Mouse (Mus musculus): Measurements from ENCODE around the gene Paxx. TPM values are rescaled to one million over a fixed set of nuclear protein-coding genes. Genes with fewer than 3 reads are reported as not detected.
"Not testable (repeated sequence)": the region's sequence is repeated elsewhere in the genome, so short reads cannot be mapped to it uniquely, and the experiment has no call there.

Paxx gene
- total RNA-seq, 2 experiments from 2014 or later: 10.6 to 33.8 TPM

- ATAC-seq (replicated peaks; ENCODE audit: low FRiP score, poor library complexity, severe bottlenecking): no peak
Measured at GRCm38 (mm10) chr2:25422587-25423410, 38.1 kb downstream of the Paxx start, which contains the start of gene Fut7. TSS of gene Fut7 (plus strand) at chr2:25423267.

- ATAC-seq (replicated peaks; ENCODE audit: low FRiP score, poor library complexity, severe bottlenecking): no peak
Measured at GRCm38 (mm10) chr2:25421896-25422295, 39.0 kb downstream of the Paxx start.

GRCm38 (mm10) chr2:25417426-25417825, 43.5 kb downstream of the Paxx start:
- no peak for ATAC-seq (replicated peaks; ENCODE audit: low FRiP score, poor library complexity, severe bottlenecking)

GRCm38 (mm10) chr2:25413436-25413835, 47.5 kb downstream of the Paxx start:
- not testable (repeated sequence) for ATAC-seq (replicated peaks; ENCODE audit: low FRiP score, poor library complexity, severe bottlenecking)

GRCm38 (mm10) chr2:25408908-25409307, 52.0 kb downstream of the Paxx start:
- no peak for ATAC-seq (replicated peaks; ENCODE audit: low FRiP score, poor library complexity, severe bottlenecking)

Other genes starting within 250 kb of the Paxx start
Only the 30 nearest of the 44 such genes appear.
- 1.5 and 4.0 TPM in 2 replicates for gene Tprn, start 198.5 kb downstream of the Paxx start, total RNA-seq (2015; ENCODE audit: low replicate concordance)
- gene Tprn, start 198.5 kb downstream of the Paxx start, total RNA-seq (2017; ENCODE audit: low replicate concordance): 0.26 and 2.6 TPM in 2 replicates
- gene Ssna1, start 188.7 kb downstream of the Paxx start, total RNA-seq (2015; ENCODE audit: low replicate concordance): 36.5 and 67.5 TPM in 2 replicates
- gene Ssna1, start 188.7 kb downstream of the Paxx start, total RNA-seq (2017; ENCODE audit: low replicate concordance): 9.9 and 24.8 TPM in 2 replicates
- 8.4 and 12.9 TPM in 2 replicates for gene Anapc2, start 188.6 kb downstream of the Paxx start, total RNA-seq (2015; ENCODE audit: low replicate concordance)
- gene Anapc2, start 188.6 kb downstream of the Paxx start, total RNA-seq (2017; ENCODE audit: low replicate concordance): 9.2 and 18.7 TPM in 2 replicates
- gene Tmem210, start 172.9 kb downstream of the Paxx start, total RNA-seq (2015; ENCODE audit: low replicate concordance): not detected in 2 replicates
- not detected in 2 replicates for gene Tmem210, start 172.9 kb downstream of the Paxx start, total RNA-seq (2017; ENCODE audit: low replicate concordance)
- not detected in 2 replicates for gene Lrrc26, start 171.2 kb downstream of the Paxx start, total RNA-seq (2015; ENCODE audit: low replicate concordance)
- not detected in 2 replicates for gene Lrrc26, start 171.2 kb downstream of the Paxx start, total RNA-seq (2017; ENCODE audit: low replicate concordance)
- not detected in 2 replicates for gene Grin1, start 141.9 kb downstream of the Paxx start, total RNA-seq (2015; ENCODE audit: low replicate concordance)
- gene Grin1, start 141.9 kb downstream of the Paxx start, total RNA-seq (2017; ENCODE audit: low replicate concordance): not detected in 2 replicates
- 4.6 and 11.1 TPM in 2 replicates for gene Man1b1, start 128.8 kb downstream of the Paxx start, total RNA-seq (2015; ENCODE audit: low replicate concordance)
- 13.2 and 28.3 TPM in 2 replicates for gene Man1b1, start 128.8 kb downstream of the Paxx start, total RNA-seq (2017; ENCODE audit: low replicate concordance)
- gene Dpp7, start 104.7 kb downstream of the Paxx start, total RNA-seq (2015; ENCODE audit: low replicate concordance): 13.3 TPM in 1 of 2 replicates, not detected in the other
- gene Dpp7, start 104.7 kb downstream of the Paxx start, total RNA-seq (2017; ENCODE audit: low replicate concordance): 2.6 TPM in 1 of 2 replicates, not detected in the other
- gene Uap1l1, start 95.4 kb downstream of the Paxx start, total RNA-seq (2015; ENCODE audit: low replicate concordance): 7.7 and 13.3 TPM in 2 replicates
- gene Uap1l1, start 95.4 kb downstream of the Paxx start, total RNA-seq (2017; ENCODE audit: low replicate concordance): 0.51 and 3.9 TPM in 2 replicates
- gene Sapcd2, start 88.8 kb downstream of the Paxx start, total RNA-seq (2015; ENCODE audit: low replicate concordance): 3.3 and 8.8 TPM in 2 replicates
- gene Sapcd2, start 88.8 kb downstream of the Paxx start, total RNA-seq (2017; ENCODE audit: low replicate concordance): 0.98 and 8.0 TPM in 2 replicates
- gene Entpd2, start 65.2 kb downstream of the Paxx start, total RNA-seq (2015; ENCODE audit: low replicate concordance): not detected in 2 replicates
- gene Entpd2, start 65.2 kb downstream of the Paxx start, total RNA-seq (2017; ENCODE audit: low replicate concordance): not detected in 2 replicates
- not detected in 2 replicates for gene Npdc1, start 61.7 kb downstream of the Paxx start, total RNA-seq (2015; ENCODE audit: low replicate concordance)
- not detected in 2 replicates for gene Npdc1, start 61.7 kb downstream of the Paxx start, total RNA-seq (2017; ENCODE audit: low replicate concordance)
- 2.7 and 4.0 TPM in 2 replicates for gene Fut7, start 37.8 kb downstream of the Paxx start, total RNA-seq (2015; ENCODE audit: low replicate concordance)
- 4.4 and 4.5 TPM in 2 replicates for gene Fut7, start 37.8 kb downstream of the Paxx start, total RNA-seq (2017; ENCODE audit: low replicate concordance)
- gene Abca2, start 32.4 kb downstream of the Paxx start, total RNA-seq (2015; ENCODE audit: low replicate concordance): 7.7 and 16.7 TPM in 2 replicates
- gene Abca2, start 32.4 kb downstream of the Paxx start, total RNA-seq (2017; ENCODE audit: low replicate concordance): 4.5 and 7.3 TPM in 2 replicates
- not detected in 2 replicates for gene Clic3, start 4.3 kb downstream of the Paxx start, total RNA-seq (2015; ENCODE audit: low replicate concordance)
- not detected in 2 replicates for gene Clic3, start 4.3 kb downstream of the Paxx start, total RNA-seq (2017; ENCODE audit: low replicate concordance)
- gene Ptgds, start 9.0 kb upstream of the Paxx start, total RNA-seq (2015; ENCODE audit: low replicate concordance): 1.3 TPM in 1 of 2 replicates, not detected in the other
- gene Ptgds, start 9.0 kb upstream of the Paxx start, total RNA-seq (2017; ENCODE audit: low replicate concordance): not detected in 2 replicates
- not detected in 2 replicates for gene Lcn12, start 32.8 kb upstream of the Paxx start, total RNA-seq (2015; ENCODE audit: low replicate concordance)
- not detected in 2 replicates for gene Lcn12, start 32.8 kb upstream of the Paxx start, total RNA-seq (2017; ENCODE audit: low replicate concordance)
- 6.7 and 7.5 TPM in 2 replicates for gene Fbxw5, start 39.7 kb upstream of the Paxx start, total RNA-seq (2015; ENCODE audit: low replicate concordance)
- 3.2 and 5.1 TPM in 2 replicates for gene Fbxw5, start 39.7 kb upstream of the Paxx start, total RNA-seq (2017; ENCODE audit: low replicate concordance)
- gene C8g, start 40.6 kb upstream of the Paxx start, total RNA-seq (2015; ENCODE audit: low replicate concordance): not detected in 2 replicates
- not detected in 2 replicates for gene C8g, start 40.6 kb upstream of the Paxx start, total RNA-seq (2017; ENCODE audit: low replicate concordance)
- gene Traf2, start 85.8 kb upstream of the Paxx start, total RNA-seq (2015; ENCODE audit: low replicate concordance): 1.7 and 2.3 TPM in 2 replicates
- 4.2 and 4.3 TPM in 2 replicates for gene Traf2, start 85.8 kb upstream of the Paxx start, total RNA-seq (2017; ENCODE audit: low replicate concordance)
- 27.3 and 50.2 TPM in 2 replicates for gene Edf1, start 96.8 kb upstream of the Paxx start, total RNA-seq (2015; ENCODE audit: low replicate concordance)
- gene Edf1, start 96.8 kb upstream of the Paxx start, total RNA-seq (2017; ENCODE audit: low replicate concordance): 32.2 and 32.9 TPM in 2 replicates
- gene Mamdc4, start 113.8 kb upstream of the Paxx start, total RNA-seq (2015; ENCODE audit: low replicate concordance): 2.5 and 7.1 TPM in 2 replicates
- 4.3 and 4.5 TPM in 2 replicates for gene Mamdc4, start 113.8 kb upstream of the Paxx start, total RNA-seq (2017; ENCODE audit: low replicate concordance)
- 0.96 and 7.1 TPM in 2 replicates for gene Phpt1, start 114.1 kb upstream of the Paxx start, total RNA-seq (2015; ENCODE audit: low replicate concordance)
- 2.1 TPM in 1 of 2 replicates, not detected in the other for gene Phpt1, start 114.1 kb upstream of the Paxx start, total RNA-seq (2017; ENCODE audit: low replicate concordance)
- gene Ajm1, start 120.7 kb upstream of the Paxx start, total RNA-seq (2015; ENCODE audit: low replicate concordance): 0.63 TPM in 1 of 2 replicates, not detected in the other
- gene Ajm1, start 120.7 kb upstream of the Paxx start, total RNA-seq (2017; ENCODE audit: low replicate concordance): not detected in 2 replicates
- gene Rabl6, start 147.4 kb upstream of the Paxx start, total RNA-seq (2015; ENCODE audit: low replicate concordance): 18.1 and 22.4 TPM in 2 replicates
- gene Rabl6, start 147.4 kb upstream of the Paxx start, total RNA-seq (2017; ENCODE audit: low replicate concordance): 11.8 and 29.1 TPM in 2 replicates
- not detected in 2 replicates for gene Ccdc183, start 156.6 kb upstream of the Paxx start, total RNA-seq (2015; ENCODE audit: low replicate concordance)
- not detected in 2 replicates for gene Ccdc183, start 156.6 kb upstream of the Paxx start, total RNA-seq (2017; ENCODE audit: low replicate concordance)
- 4.6 and 6.0 TPM in 2 replicates for gene Tmem141, start 160.9 kb upstream of the Paxx start, total RNA-seq (2015; ENCODE audit: low replicate concordance)
- 2.2 and 9.4 TPM in 2 replicates for gene Tmem141, start 160.9 kb upstream of the Paxx start, total RNA-seq (2017; ENCODE audit: low replicate concordance)
- 20.5 and 47.1 TPM in 2 replicates for gene Fcna, start 166.9 kb upstream of the Paxx start, total RNA-seq (2015; ENCODE audit: low replicate concordance)
- gene Fcna, start 166.9 kb upstream of the Paxx start, total RNA-seq (2017; ENCODE audit: low replicate concordance): 24.3 and 27.7 TPM in 2 replicates
- not detected in 2 replicates for gene Lcn8, start 192.0 kb upstream of the Paxx start, total RNA-seq (2015; ENCODE audit: low replicate concordance)
- not detected in 2 replicates for gene Lcn8, start 192.0 kb upstream of the Paxx start, total RNA-seq (2017; ENCODE audit: low replicate concordance)
- not detected in 2 replicates for gene Lcn5, start 196.9 kb upstream of the Paxx start, total RNA-seq (2015; ENCODE audit: low replicate concordance)
- gene Lcn5, start 196.9 kb upstream of the Paxx start, total RNA-seq (2017; ENCODE audit: low replicate concordance): not detected in 2 replicates